Mouse (Mus musculus) cortical plate, adult 2 months (tissue): Measurements from ENCODE around the gene Fcgr3.

Experiments
- CTCF ChIP-seq: fragments of 200-500 bp; IDR thresholded peaks from 2 replicates; pipeline ENCODE4 v1.5.1; 2011; ENCODE audit warnings: mild to moderate bottlenecking, control low read depth, low read length; ENCODE audit not compliant: insufficient read depth; ENCODE audit errors: extremely low read depth
- POLR2A ChIP-seq: fragments of 200-500 bp; IDR thresholded peaks from 2 replicates; pipeline ENCODE4 v1.6.1; 2011; ENCODE audit warnings: mild to moderate bottlenecking, low read length, control low read depth; ENCODE audit not compliant: insufficient read depth; ENCODE audit errors: extremely low read depth

DNA sequence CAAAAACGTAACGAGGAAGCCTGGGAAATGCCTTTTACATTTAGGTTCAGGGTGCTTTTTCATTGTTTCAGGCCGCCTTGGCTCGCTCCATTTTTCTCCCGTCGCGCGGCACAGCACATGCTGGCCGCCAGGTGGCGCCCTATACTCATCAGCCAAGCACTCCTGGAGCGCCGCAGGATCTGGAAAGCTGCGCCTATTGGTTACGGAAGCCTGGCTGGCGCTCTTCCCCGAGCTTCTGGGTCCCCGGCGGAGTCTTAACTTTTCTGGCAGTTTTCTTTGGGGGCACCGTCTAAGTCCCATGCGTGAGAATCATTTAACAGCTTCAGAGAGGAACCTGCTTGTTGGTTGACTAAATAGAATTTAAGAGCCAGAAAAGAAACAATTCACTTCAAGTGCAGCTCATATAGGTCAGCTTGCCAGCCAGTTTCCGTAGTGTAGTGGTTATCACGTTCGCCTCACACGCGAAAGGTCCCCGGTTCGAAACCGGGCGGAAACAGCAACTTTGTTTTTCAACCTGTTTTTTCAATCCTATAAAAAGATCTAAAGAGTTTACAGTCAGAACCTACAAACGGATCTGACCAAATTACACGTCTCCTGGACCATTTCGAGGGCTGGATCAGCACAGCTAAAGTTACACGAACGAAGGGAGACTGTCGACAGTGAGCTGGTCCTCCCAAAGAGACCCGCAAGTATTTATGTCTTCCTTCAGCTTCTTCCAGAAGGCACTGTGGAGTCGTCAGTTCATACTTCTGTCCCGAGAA, 46.5 kb upstream of the Fcgr3 start:
- TF ChIP-seq POLR2A (no peak), CTCF (peak; percentile 86)
